Mouse (Mus musculus): ENCODE measurements around the gene Vmn1r35.
"Not testable (repeated sequence)": the region's sequence is repeated elsewhere in the genome, so short reads cannot be mapped to it uniquely, and the experiment has no call there.

The Vmn1r35 gene

DNA sequence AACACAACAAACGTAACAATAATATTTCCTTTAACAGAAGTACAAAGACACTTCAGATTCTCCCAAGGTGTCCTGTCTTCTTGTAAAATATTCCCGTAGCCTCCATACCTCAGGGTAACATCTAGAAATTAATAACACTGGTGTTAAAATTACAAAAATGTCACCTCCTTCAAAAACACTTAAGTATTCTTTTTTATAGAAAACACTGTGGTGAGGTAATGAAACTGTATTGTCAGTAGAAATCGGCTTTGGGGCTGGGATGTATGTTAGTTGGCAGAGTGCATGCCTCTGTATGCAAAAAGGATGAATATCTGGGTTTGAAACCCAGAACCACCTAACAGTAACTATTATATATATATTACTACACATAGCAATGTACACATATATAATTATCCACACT is at the start of gene Vmn1r35:
Gene Vmn1r35 (minus strand): TSS at position 101 of the 400 bp plus-strand sequence.
- no peak for DNase-seq (ENCODE audit: extremely low spot score, low read depth, low spot score)

DNA sequence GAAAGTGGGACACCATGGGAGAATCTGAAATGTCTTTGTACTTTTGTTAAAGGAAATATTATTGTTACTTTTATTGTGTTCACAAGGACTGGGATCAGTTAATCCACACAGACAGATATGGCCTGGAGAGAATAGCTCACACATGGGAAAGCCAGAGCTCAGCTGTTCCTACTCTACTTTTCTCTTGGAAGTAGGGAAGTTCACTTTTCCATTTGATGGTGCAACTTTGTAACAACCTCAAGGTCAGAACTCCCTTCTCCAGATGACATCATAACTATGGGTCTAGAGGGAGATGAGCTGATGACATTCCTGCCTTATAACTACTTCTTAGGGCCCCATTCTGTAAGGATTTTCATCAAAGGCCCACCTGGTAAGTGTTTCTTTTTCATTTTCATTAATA is 43.4 kb upstream of the Vmn1r35 start, which contains the start of gene Vmn1r37:
Gene Vmn1r37 (plus strand): TSS at position 301 of the 400 bp plus-strand sequence.
- DNase-seq (ENCODE audit: extremely low spot score, low read depth, low spot score) = not testable (repeated sequence)

DNA sequence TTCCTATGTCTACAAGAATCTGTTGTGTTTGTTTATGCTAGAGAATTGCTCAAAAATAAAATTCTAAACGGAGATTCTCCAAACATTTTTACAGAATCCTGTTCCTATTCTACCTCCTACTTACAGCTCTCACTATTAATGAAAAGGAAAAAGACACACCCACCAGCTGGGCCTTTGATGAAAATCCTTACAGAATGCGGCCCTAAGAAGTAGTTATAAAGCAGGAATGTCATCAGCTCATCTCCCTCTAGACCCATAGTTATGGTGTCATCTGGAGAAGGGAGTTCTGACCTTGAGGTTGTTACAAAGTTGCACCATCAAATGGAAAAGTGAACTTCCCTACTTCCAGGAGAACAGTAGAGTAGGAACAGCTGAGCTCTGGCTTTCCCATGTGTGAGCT is 33.4 kb upstream of the Vmn1r35 start, which contains the start of gene Vmn1r36:
Gene Vmn1r36 (minus strand): TSS at position 101 of the 400 bp plus-strand sequence.
- not testable (repeated sequence) for DNase-seq (ENCODE audit: extremely low spot score, low read depth, low spot score)

DNA sequence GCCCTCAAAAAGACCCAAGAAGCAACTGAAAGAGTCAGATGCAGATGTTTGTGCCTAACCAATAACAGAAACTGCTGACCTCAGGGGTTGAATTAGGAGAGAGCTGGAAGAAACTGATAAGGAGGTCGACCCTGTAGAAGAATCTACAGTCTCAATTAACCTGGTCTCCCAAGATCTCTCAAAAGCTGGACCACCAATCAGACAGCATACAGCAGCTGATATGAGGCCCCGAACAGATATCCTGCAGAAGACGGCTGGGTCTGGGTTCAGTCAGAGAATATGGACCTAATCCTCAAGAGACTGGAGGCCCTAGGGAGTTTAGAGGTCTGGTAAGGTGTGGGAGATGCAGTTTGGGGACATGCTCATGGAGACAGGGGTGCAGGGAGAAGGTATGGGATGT is 28.1 kb upstream of the Vmn1r35 start:
- no peak for DNase-seq (ENCODE audit: extremely low spot score, low read depth, low spot score)

DNA sequence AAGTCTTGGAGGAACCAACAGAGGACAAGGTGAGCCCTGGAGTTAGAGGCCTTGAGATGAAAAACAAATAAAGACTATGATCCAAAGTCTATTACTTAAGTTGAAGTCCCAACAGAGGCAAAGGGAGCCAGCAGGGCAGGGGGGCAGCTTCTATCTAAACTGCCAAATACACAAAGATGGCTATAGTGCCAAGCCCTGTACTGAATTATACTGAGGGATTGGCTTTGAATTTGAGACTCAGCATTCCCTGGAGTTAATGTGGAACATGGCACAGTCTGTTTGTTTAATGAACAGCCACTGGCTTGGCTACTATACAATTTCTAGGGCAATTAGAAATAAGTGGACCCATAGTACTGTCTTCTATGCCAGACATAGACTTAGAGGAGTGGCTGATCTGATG is 23.2 kb upstream of the Vmn1r35 start:
- DNase-seq (ENCODE audit: extremely low spot score, low read depth, low spot score) = no peak

GRCm38 (mm10) chr6:66643779-66644178 is 41.9 kb downstream of the Vmn1r35 start, which contains the start of gene Vmn1r34:
Vmn1r34 (minus strand) TSS chr6:66643879.
- DNase-seq (ENCODE audit: extremely low spot score, low read depth, low spot score) = no peak

All from hindlimb bud, embryonic 11.5 days (tissue).